Comparison of ENCODE assay signal across 9 mouse cellular contexts in genomic region chr8:105699488-105700215, GRCm38 (mm10). TPM values are rescaled to one million over a fixed set of nuclear protein-coding genes. Genes with fewer than 3 reads are reported as not detected.
DNase-seq lines count a peak whose midpoint lies in the region; ATAC-seq and TF ChIP-seq lines count a peak whose summit lies in the region.
"Had no signal": no experiment of that assay in that cellular context is flagged by ENCODE, and none has a peak within 500 bp of the region (broad histone marks: within the 10 kb centered on the region; RNA-seq: fewer than 3 reads in every experiment).

No protein-coding gene starts in this region.

- H3K4me3 ChIP-seq in neural tube, embryonic 11.5 days (ENCODE audit: low read depth, low read length): peak overlapping the region; percentile 56
- peak overlapping the region; percentile 65 for H3K4me3 ChIP-seq in limb, embryonic 15.5 days
- H3K4me3 ChIP-seq in stomach, postnatal 0 days (ENCODE audit: low read depth, low read length): no peak overlapping the region; the same call in 1 of the 2 replicates

- no peak for TF ChIP-seq CTCF in stomach, postnatal 0 days (IDR thresholded peaks at IDR 0.05; ENCODE audit: low read depth)

- ATAC-seq in neural tube, embryonic 11.5 days (ENCODE audit: insufficient read depth, low FRiP score, low TSS enrichment): no peak
- ATAC-seq in limb, embryonic 15.5 days (ENCODE audit: insufficient number of reproducible peaks, low FRiP score, low TSS enrichment, low read depth): no peak
- ATAC-seq in stomach, postnatal 0 days (ENCODE audit: low FRiP score, low TSS enrichment): no peak

- no peaks in the 10 kb centered on the region for H3K27me3 ChIP-seq in neural tube, embryonic 11.5 days (ENCODE audit: control insufficient read depth, insufficient read depth, low read length)
- 0 out of 2 replicates have a peak, but pooled peaks cover 9% of the 10 kb centered on the region for H3K27me3 ChIP-seq in limb, embryonic 15.5 days
- H3K27me3 ChIP-seq in stomach, postnatal 0 days (ENCODE audit: control insufficient read depth, insufficient read depth, low read length): no peaks in the 10 kb centered on the region

- TF ChIP-seq EP300 in stomach, postnatal 0 days (optimal IDR thresholded peaks at IDR 0.05): no peak

- WGBS in neural tube, embryonic 11.5 days: 91% methylated on average over 11 of the region's 11 CpGs
- 86% methylated on average over 11 of the region's 11 CpGs for WGBS in limb, embryonic 15.5 days
- 92% methylated on average over 11 of the region's 11 CpGs for WGBS in stomach, postnatal 0 days

- peaks cover 13% of the 10 kb centered on the region for H3K4me1 ChIP-seq in neural tube, embryonic 11.5 days (ENCODE audit: control insufficient read depth, insufficient read depth, low read length)
- peaks cover 22% of the 10 kb centered on the region for H3K4me1 ChIP-seq in limb, embryonic 15.5 days
- peaks cover 7% of the 10 kb centered on the region; the same call in 1 of the 2 replicates for H3K4me1 ChIP-seq in stomach, postnatal 0 days (replicated peaks; ENCODE audit: control insufficient read depth, insufficient read depth)

- H3K4me2 ChIP-seq in neural tube, embryonic 11.5 days (ENCODE audit: low read depth): peak overlapping the region; percentile 90
- H3K4me2 ChIP-seq in limb, embryonic 15.5 days: peak overlapping the region; percentile 92
- H3K4me2 ChIP-seq in stomach, postnatal 0 days (replicated peaks; ENCODE audit: low read depth): peak overlapping the region; percentile 87

- H3K9me3 ChIP-seq in neural tube, embryonic 11.5 days (ENCODE audit: control insufficient read depth, low read length): no peaks in the 10 kb centered on the region
- H3K9me3 ChIP-seq in limb, embryonic 15.5 days: no peaks in the 10 kb centered on the region
- H3K9me3 ChIP-seq in stomach, postnatal 0 days (ENCODE audit: control insufficient read depth, low read length): no peaks in the 10 kb centered on the region

- no peak overlapping the region for H3K27ac ChIP-seq in neural tube, embryonic 11.5 days (ENCODE audit: low read depth, low read length)
- no peak overlapping the region for H3K27ac ChIP-seq in limb, embryonic 15.5 days
- H3K27ac ChIP-seq in stomach, postnatal 0 days (replicated peaks): no peak overlapping the region

- peak; percentile 59 for DNase-seq in cerebellum, adult 9-10 months
- DNase-seq in cerebellum, postnatal 36 days: no peak
- DNase-seq in neural tube, embryonic 11.5 days (ENCODE audit: low spot score): no peak
- no peak for DNase-seq in neural tube, embryonic 10.5 days (ENCODE audit: extremely low spot score, low spot score)
- no peak for DNase-seq in stomach, postnatal 0 days (ENCODE audit: low spot score)
- no peak for DNase-seq in frontal cortex, postnatal 25 days (ENCODE audit: low spot score in 2 of 2)
- no peak for DNase-seq in gastrocnemius, adult 8-10 months (ENCODE audit: low spot score in 2 of 2)

- H3K36me3 ChIP-seq in neural tube, embryonic 11.5 days (ENCODE audit: control insufficient read depth, insufficient read depth, low read length): peaks cover 16% of the 10 kb centered on the region
- peaks cover 47% of the 10 kb centered on the region for H3K36me3 ChIP-seq in limb, embryonic 15.5 days
- H3K36me3 ChIP-seq in stomach, postnatal 0 days (ENCODE audit: control insufficient read depth, insufficient read depth, low read length): peaks cover 12% of the 10 kb centered on the region

- no peak overlapping the region; the same call in 1 of the 2 replicates for H3K9ac ChIP-seq in neural tube, embryonic 11.5 days (ENCODE audit: low read length)
- peak overlapping the region; percentile 54; the same call in 1 of the 2 replicates for H3K9ac ChIP-seq in limb, embryonic 15.5 days
- H3K9ac ChIP-seq in stomach, postnatal 0 days (ENCODE audit: low read length): peak overlapping the region; percentile 66

RNA-seq across cellular contexts. Expression of gene Acd, which starts 1.2 kb away (rescaled TPM):
- polyA plus RNA-seq in neural tube, embryonic 11.5 days (2014; fragmentation: Nextera tagmentation; extraction: Ambion mirVana): 74.3 and 76.7 TPM in 2 replicates
- polyA plus RNA-seq in limb, embryonic 15.5 days (2015; fragmentation: Nextera tagmentation; extraction: Ambion mirVana): 62.6 and 63.2 TPM in 2 replicates
- polyA plus RNA-seq in stomach, postnatal 0 days (2015; fragmentation: Nextera tagmentation; extraction: Ambion mirVana): 26.7 and 30.7 TPM in 2 replicates
- total RNA-seq in gastrocnemius, adult 8-10 months (2022): 1 to 10 TPM; 3.4 to 5.8 (median 4.4) TPM

RNA-seq across cellular contexts. Expression of gene Pard6a, which starts 1.3 kb away (rescaled TPM):
- 23.1 and 24.1 TPM in 2 replicates for polyA plus RNA-seq in neural tube, embryonic 11.5 days (2014; fragmentation: Nextera tagmentation; extraction: Ambion mirVana)
- 15.2 and 17.5 TPM in 2 replicates for polyA plus RNA-seq in limb, embryonic 15.5 days (2015; fragmentation: Nextera tagmentation; extraction: Ambion mirVana)
- polyA plus RNA-seq in stomach, postnatal 0 days (2015; fragmentation: Nextera tagmentation; extraction: Ambion mirVana): 12.4 and 13.0 TPM in 2 replicates
- total RNA-seq in gastrocnemius, adult 8-10 months (2022): 1 to 10 TPM; 5.5 to 8.1 (median 6.7) TPM

RNA-seq across cellular contexts. Expression of gene 4933405L10Rik, which starts 7.8 kb away (rescaled TPM):
- 0.20 TPM in 1 of 2 replicates, not detected in the other for polyA plus RNA-seq in neural tube, embryonic 11.5 days (2014; fragmentation: Nextera tagmentation; extraction: Ambion mirVana)
- 0.12 TPM in 1 of 2 replicates, not detected in the other for polyA plus RNA-seq in limb, embryonic 15.5 days (2015; fragmentation: Nextera tagmentation; extraction: Ambion mirVana)
- 0.08 and 0.13 TPM in 2 replicates for polyA plus RNA-seq in stomach, postnatal 0 days (2015; fragmentation: Nextera tagmentation; extraction: Ambion mirVana)
- total RNA-seq in gastrocnemius, adult 8-10 months (2022): not detected
- polyA plus RNA-seq: brain, embryonic 14.5 days had no signal

RNA-seq across cellular contexts. Expression of gene Enkd1, which starts 8.4 kb away (rescaled TPM):
- polyA plus RNA-seq in neural tube, embryonic 11.5 days (2014; fragmentation: Nextera tagmentation; extraction: Ambion mirVana): 27.6 and 27.8 TPM in 2 replicates
- polyA plus RNA-seq in limb, embryonic 15.5 days (2015; fragmentation: Nextera tagmentation; extraction: Ambion mirVana): 21.7 and 23.0 TPM in 2 replicates
- polyA plus RNA-seq in stomach, postnatal 0 days (2015; fragmentation: Nextera tagmentation; extraction: Ambion mirVana): 5.4 and 5.8 TPM in 2 replicates
- under 1 TPM; 0.48 to 0.54 (median 0.52) TPM for total RNA-seq in gastrocnemius, adult 8-10 months (2022)

RNA-seq across cellular contexts. Expression of gene Carmil2, which starts 13.6 kb away (rescaled TPM):
- polyA plus RNA-seq in neural tube, embryonic 11.5 days (2014; fragmentation: Nextera tagmentation; extraction: Ambion mirVana): 4.6 and 5.0 TPM in 2 replicates
- 0.47 and 0.58 TPM in 2 replicates for polyA plus RNA-seq in limb, embryonic 15.5 days (2015; fragmentation: Nextera tagmentation; extraction: Ambion mirVana)
- polyA plus RNA-seq in stomach, postnatal 0 days (2015; fragmentation: Nextera tagmentation; extraction: Ambion mirVana): 0.58 and 0.61 TPM in 2 replicates
- total RNA-seq in gastrocnemius, adult 8-10 months (2022): not detected
